Mouse (Mus musculus) MEL (cell line): ENCODE results near the gene Aldh5a1. TPM values are rescaled to one million over a fixed set of nuclear protein-coding genes. Genes with fewer than 3 reads are reported as not detected.

ENCODE experiments used
- DNase-seq: peaks from one replicate; pipeline ENCODE4 v3.0.0; 2011; ENCODE audit warnings: low read depth, low spot score
- H3K27ac ChIP-seq: 2 replicates; pipeline ENCODE4 v1.5.1; 2012; ENCODE audit warnings: low read depth, mild to moderate bottlenecking, control low read depth, low read length, moderate library complexity; ENCODE audit not compliant: control insufficient read depth
- H3K27me3 ChIP-seq, 2 experiments: fragments of 150-350 bp in 1 of 2; sonication (generic) in 1 of 2; 2 replicates each; pipeline ENCODE4 v1.6.1; 2012; ENCODE audit warnings: low read length in 2 of 2, mild to moderate bottlenecking in 2 of 2, improper control_type of control experiment in 1 of 2, moderate library complexity in 1 of 2; ENCODE audit not compliant: insufficient read depth in 2 of 2, control insufficient read depth in 1 of 2
- H3K36me3 ChIP-seq, 2 experiments: 2 replicates each; pipeline ENCODE4 v1.6.1; 2012 to 2014; ENCODE audit warnings: low read length in 2 of 2, improper control_type of control experiment in 1 of 2, inconsistent platforms in 1 of 2, mild to moderate bottlenecking in 1 of 2; ENCODE audit not compliant: insufficient read depth in 2 of 2, control insufficient read depth in 1 of 2
- H3K4me1 ChIP-seq, 2 experiments: fragments of 150-350 bp in 1 of 2; sonication (generic) in 1 of 2; 2 replicates each; pipeline ENCODE4 v1.6.1; 2012; ENCODE audit warnings: low read length in 2 of 2, improper control_type of control experiment in 1 of 2, mild to moderate bottlenecking in 1 of 2; ENCODE audit not compliant: insufficient read depth in 2 of 2, control insufficient read depth in 1 of 2
- H3K4me3 ChIP-seq, 2 experiments: fragments of 150-350 bp in 1 of 2; sonication (generic) in 1 of 2; 2 replicates each; pipeline ENCODE4 v1.5.1; 2012; ENCODE audit warnings: low read depth in 2 of 2, low read length in 2 of 2, mild to moderate bottlenecking in 2 of 2, moderate library complexity in 2 of 2, control low read depth in 1 of 2, improper control_type of control experiment in 1 of 2; ENCODE audit not compliant: control insufficient read depth in 1 of 2, insufficient read depth in 1 of 2
- H3K79me2 ChIP-seq: 2 replicates; pipeline ENCODE4 v1.6.1; 2012; ENCODE audit warnings: mild to moderate bottlenecking, low read length, moderate library complexity; ENCODE audit not compliant: control insufficient read depth, poor library complexity, insufficient read depth
- H3K9ac ChIP-seq: 2 replicates; pipeline ENCODE4 v1.6.1; 2012; ENCODE audit warnings: low read depth, mild to moderate bottlenecking, control low read depth, low read length, moderate library complexity; ENCODE audit not compliant: control insufficient read depth, poor library complexity, severe bottlenecking
- H3K9me3 ChIP-seq: fragments of 150-350 bp; sonication (generic); replicated peaks from 2 replicates; pipeline ENCODE4 v1.6.1; 2012; ENCODE audit warnings: mild to moderate bottlenecking, low read length, improper control_type of control experiment, moderate library complexity; ENCODE audit not compliant: insufficient read depth
- BHLHE40 ChIP-seq: IDR thresholded peaks from 2 replicates; pipeline ENCODE4 v1.6.1; 2012; ENCODE audit warnings: low read depth, mild to moderate bottlenecking, inconsistent platforms, low read length, improper control_type of control experiment, borderline replicate concordance
- CHD1 ChIP-seq: IDR thresholded peaks from 2 replicates; pipeline ENCODE4 v1.6.1; 2012; ENCODE audit warnings: low read depth, mild to moderate bottlenecking, inconsistent platforms, low read length, improper control_type of control experiment
- CHD2 ChIP-seq: IDR thresholded peaks from 2 replicates; pipeline ENCODE4 v1.6.1; 2011; ENCODE audit warnings: low read length, improper control_type of control experiment
- CTCF ChIP-seq, 3 experiments: IDR thresholded peaks in 2 of 3; conservative IDR thresholded peaks in 1 of 3; 2 replicates each; pipeline ENCODE4 v1.5.1; 2011 to 2012; ENCODE audit warnings: low read length in 3 of 3, low read depth in 2 of 3, mild to moderate bottlenecking in 2 of 3, improper control_type of control experiment in 1 of 3, inconsistent platforms in 1 of 3, mixed read lengths in 1 of 3, moderate library complexity in 1 of 3; ENCODE audit not compliant: control insufficient read depth in 1 of 3, insufficient read depth in 1 of 3, poor library complexity in 1 of 3, severe bottlenecking in 1 of 3
- E2F4 ChIP-seq: IDR thresholded peaks from 2 replicates; pipeline ENCODE4 v1.6.1; 2011; ENCODE audit warnings: low read depth, low read length, improper control_type of control experiment, borderline replicate concordance
- ELF1 ChIP-seq: IDR thresholded peaks from 2 replicates; pipeline ENCODE4 v1.6.1; 2014; ENCODE audit warnings: low read depth, mild to moderate bottlenecking, inconsistent platforms, low read length, improper control_type of control experiment, moderate library complexity
- EP300 ChIP-seq, 2 experiments: IDR thresholded peaks; 2 replicates each; pipeline ENCODE4 v1.6.1; 2011; ENCODE audit warnings: improper control_type of control experiment in 2 of 2, low read length in 2 of 2, low read depth in 1 of 2, mild to moderate bottlenecking in 1 of 2
- ETS1 ChIP-seq: IDR thresholded peaks from 2 replicates; pipeline ENCODE4 v1.6.1; 2012; ENCODE audit warnings: low read depth, mild to moderate bottlenecking, inconsistent platforms, low read length, improper control_type of control experiment, moderate library complexity
- GABPA ChIP-seq: IDR thresholded peaks from 2 replicates; pipeline ENCODE4 v1.6.1; 2012; ENCODE audit warnings: low read depth, mild to moderate bottlenecking, inconsistent platforms, low read length, improper control_type of control experiment, moderate library complexity
- HCFC1 ChIP-seq: IDR thresholded peaks from 2 replicates; pipeline ENCODE4 v1.6.1; 2012; ENCODE audit warnings: low read depth, mild to moderate bottlenecking, inconsistent platforms, low read length, improper control_type of control experiment, moderate library complexity
- KAT2A ChIP-seq: conservative IDR thresholded peaks from 2 replicates; pipeline ENCODE4 v1.6.1; 2012; ENCODE audit warnings: low read depth, low read length, improper control_type of control experiment, inconsistent platforms
- MAZ ChIP-seq: IDR thresholded peaks from 2 replicates; pipeline ENCODE4 v1.6.1; 2012; ENCODE audit warnings: low read depth, mild to moderate bottlenecking, inconsistent platforms, low read length, improper control_type of control experiment
- MYC ChIP-seq: IDR thresholded peaks from 2 replicates; pipeline ENCODE4 v1.6.1; 2011; ENCODE audit warnings: low read depth, mild to moderate bottlenecking, low read length, improper control_type of control experiment, moderate library complexity
- POLR2AphosphoS2 ChIP-seq: IDR thresholded peaks from 2 replicates; pipeline ENCODE4 v1.6.1; 2011; ENCODE audit warnings: low read length, improper control_type of control experiment
- POLR2AphosphoS5 ChIP-seq: IDR thresholded peaks from 2 replicates; pipeline ENCODE4 v1.6.1; 2012; ENCODE audit warnings: low read depth, borderline replicate concordance, mild to moderate bottlenecking, inconsistent platforms, low read length, moderate library complexity, mixed read lengths
- SIN3A ChIP-seq: IDR thresholded peaks from 2 replicates; pipeline ENCODE4 v1.6.1; 2012; ENCODE audit warnings: low read length, improper control_type of control experiment, inconsistent platforms
- SMC3 ChIP-seq: IDR thresholded peaks from 2 replicates; pipeline ENCODE4 v1.6.1; 2011; ENCODE audit warnings: low read depth, low read length, improper control_type of control experiment
- TCF12 ChIP-seq: IDR thresholded peaks from 2 replicates; pipeline ENCODE4 v1.6.1; 2014; ENCODE audit warnings: low read depth, mild to moderate bottlenecking, inconsistent platforms, low read length, improper control_type of control experiment, moderate library complexity
- UBTF ChIP-seq: IDR thresholded peaks from 2 replicates; pipeline ENCODE4 v1.6.1; 2012; ENCODE audit warnings: low read depth, mild to moderate bottlenecking, inconsistent platforms, low read length, improper control_type of control experiment, moderate library complexity, borderline replicate concordance; ENCODE audit not compliant: insufficient read depth
- USF1 ChIP-seq: IDR thresholded peaks from 2 replicates; pipeline ENCODE4 v1.6.1; 2014; ENCODE audit warnings: low read depth, mild to moderate bottlenecking, inconsistent platforms, low read length, improper control_type of control experiment, moderate library complexity
- USF2 ChIP-seq, 2 experiments: IDR thresholded peaks; 2 replicates each; pipeline ENCODE4 v1.6.1; 2011 to 2012; ENCODE audit warnings: improper control_type of control experiment in 2 of 2, low read length in 2 of 2, borderline replicate concordance in 1 of 2, inconsistent platforms in 1 of 2, low read depth in 1 of 2, mild to moderate bottlenecking in 1 of 2; ENCODE audit not compliant: insufficient read depth in 1 of 2
- ZC3H11A ChIP-seq: IDR thresholded peaks from 2 replicates; pipeline ENCODE4 v1.6.1; 2012; ENCODE audit warnings: low read depth, mild to moderate bottlenecking, inconsistent platforms, low read length, improper control_type of control experiment
- ZKSCAN1 ChIP-seq: IDR thresholded peaks from 2 replicates; pipeline ENCODE4 v1.6.1; 2012; ENCODE audit warnings: low read depth, mild to moderate bottlenecking, inconsistent platforms, low read length, improper control_type of control experiment, moderate library complexity
- ZMIZ1 ChIP-seq: IDR thresholded peaks from 2 replicates; pipeline ENCODE4 v1.6.1; 2012; ENCODE audit warnings: low read depth, mild to moderate bottlenecking, inconsistent platforms, low read length, improper control_type of control experiment, moderate library complexity
- ZNF384 ChIP-seq: IDR thresholded peaks from 2 replicates; pipeline ENCODE4 v1.6.1; 2012; ENCODE audit warnings: low read depth, mild to moderate bottlenecking, inconsistent platforms, low read length, improper control_type of control experiment
- polyA plus RNA-seq, 2 experiments: library from polyadenylated mRNA; stranded (reverse) in 1 of 2; unstranded in 1 of 2; fragments of >175 nt in 1 of 2; fragments of >200 nt in 1 of 2; gene quantifications; 2 replicates each; pipeline versions ENCODE4 v1.2.1 to v1.2.4; 2012; ENCODE audit warnings: low replicate concordance in 2 of 2, low read depth in 1 of 2; ENCODE audit not compliant: insufficient read length in 2 of 2, insufficient read depth in 1 of 2, missing spikeins in 1 of 2
- total RNA-seq: library from RNA; depleted of rRNA; stranded (reverse); fragments of 300-350 nt; gene quantifications from 2 replicates; pipeline ENCODE4 v1.2.3, GENCODE M21; 2012

Aldh5a1 gene
- total and polyA plus RNA-seq, 3 experiments: 0.04 to 0.15 TPM; not detected in 1

GRCm38 (mm10) chr13:24914915-24915314 lies 22.5 kb downstream of the Aldh5a1 start:
- Histone ChIP-seq H3K36me3 (no peaks in the 10 kb centered on the region), H3K79me2 (no peaks in the 10 kb centered on the region), H3K27me3 (peaks cover 4 to 7% of the 10 kb centered on the region in 2 experiments), H3K4me1 (no peaks in the 10 kb centered on the region), H3K9me3 (no peaks in the 10 kb centered on the region), H3K4me3 (no peak overlapping the region), H3K9ac (no peak overlapping the region), H3K27ac (no peak overlapping the region)
- no peak for DNase-seq
- TF ChIP-seq CHD2 (no peak), UBTF (no peak), E2F4 (no peak), ZMIZ1 (no peak), CTCF (IDR thresholded peaks at IDR 0.05 in 2 of 3, conservative IDR thresholded peaks at IDR 0.05 in 1 of 3; ENCODE audit: control insufficient read depth in 1 of 3, insufficient read depth in 1 of 3, low read depth in 2 of 3, low read length in 3 of 3, poor library complexity in 1 of 3, severe bottlenecking in 1 of 3) (no peak), ETS1 (no peak), USF1 (no peak), USF2 (IDR thresholded peaks at IDR 0.05; ENCODE audit: borderline replicate concordance in 1 of 2, insufficient read depth in 1 of 2, low read depth in 1 of 2, low read length in 2 of 2) (no peak), HCFC1 (no peak), BHLHE40 (no peak), ELF1 (no peak), MYC (no peak), SIN3A (no peak), KAT2A (no peak), ZC3H11A (no peak), CHD1 (no peak), ZNF384 (no peak), SMC3 (no peak), GABPA (no peak), ZKSCAN1 (no peak)

GRCm38 (mm10) chr13:24913576-24913975 lies 23.9 kb downstream of the Aldh5a1 start:
- H3K36me3 ChIP-seq: no peaks in the 10 kb centered on the region
- no peak overlapping the region for H3K27ac ChIP-seq
- no peaks in the 10 kb centered on the region for H3K9me3 ChIP-seq
- no peak overlapping the region for H3K9ac ChIP-seq
- peaks cover 7% of the 10 kb centered on the region in 2 experiments for H3K27me3 ChIP-seq
- H3K4me1 ChIP-seq: no peaks in the 10 kb centered on the region
- no peaks in the 10 kb centered on the region for H3K79me2 ChIP-seq
- H3K4me3 ChIP-seq: no peak overlapping the region
- no peak for DNase-seq
- TF ChIP-seq EP300 (IDR thresholded peaks at IDR 0.05; ENCODE audit: low read depth in 1 of 2, low read length in 2 of 2): no peak
- TF ChIP-seq MYC: no peak
- TF ChIP-seq MAZ: no peak
- TF ChIP-seq ETS1: no peak
- no peak for TF ChIP-seq TCF12
- no peak for TF ChIP-seq KAT2A
- TF ChIP-seq UBTF: no peak
- no peak for TF ChIP-seq POLR2AphosphoS2
- no peak for TF ChIP-seq ELF1
- no peak for TF ChIP-seq HCFC1
- TF ChIP-seq POLR2AphosphoS5: no peak
- TF ChIP-seq SIN3A: no peak
